ENCODE assay signal across 9 mouse cellular contexts in the genomic region with DNA sequence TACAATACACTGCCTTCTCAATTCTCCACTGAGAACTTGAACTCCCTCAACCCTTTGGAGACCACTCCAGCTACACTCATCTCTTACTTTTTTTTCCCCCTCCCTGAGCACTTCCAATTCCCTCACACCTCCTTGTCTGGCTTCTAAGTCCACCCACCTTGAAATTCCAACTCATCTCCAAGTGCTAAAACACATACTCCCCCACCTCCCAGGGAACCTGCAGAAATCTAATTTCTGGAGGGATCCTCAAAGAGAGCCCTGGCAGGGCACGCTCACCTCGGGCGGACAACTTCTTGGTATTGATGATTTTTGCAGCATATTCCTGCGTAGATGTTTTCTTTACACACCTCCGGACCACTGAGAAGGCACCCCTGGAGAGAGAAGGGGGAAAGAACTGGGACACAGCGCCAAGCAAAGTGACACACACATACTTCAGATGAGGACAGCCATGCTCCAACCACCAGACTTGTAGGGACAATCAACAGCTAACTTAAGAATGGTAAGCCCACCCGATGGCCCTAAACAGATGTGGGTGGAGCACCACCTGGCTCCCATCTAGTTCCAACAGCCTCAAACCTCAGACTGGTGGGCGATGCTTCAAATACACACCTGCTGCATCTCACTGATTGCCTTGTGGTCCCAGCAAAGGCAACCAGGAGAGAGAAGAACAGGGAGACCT. TPM values are rescaled to one million over a fixed set of nuclear protein-coding genes. Genes with fewer than 3 reads are reported as not detected.
DNase-seq lines count a peak whose midpoint lies in the region; ATAC-seq and TF ChIP-seq lines count a peak whose summit lies in the region.
"Had no signal": no experiment of that assay in that cellular context is flagged by ENCODE, and none has a peak within 500 bp of the region (broad histone marks: within the 10 kb centered on the region; RNA-seq: fewer than 3 reads in every experiment).

No protein-coding gene starts in this region.

- H3K27ac ChIP-seq in kidney, postnatal 0 days = no peak overlapping the region
- peak overlapping the region; percentile 95 for H3K27ac ChIP-seq in hindbrain, embryonic 10.5 days
- H3K27ac ChIP-seq in midbrain, embryonic 12.5 days (replicated peaks) = peak overlapping the region; percentile 85

- H3K27me3 ChIP-seq in kidney, postnatal 0 days (ENCODE audit: insufficient read depth, low read length) = no peaks in the 10 kb centered on the region
- H3K27me3 ChIP-seq in hindbrain, embryonic 10.5 days (ENCODE audit: insufficient read depth, poor library complexity, severe bottlenecking) = peaks cover 3% of the 10 kb centered on the region; the same call in 1 of the 2 replicates
- peaks cover 10% of the 10 kb centered on the region for H3K27me3 ChIP-seq in midbrain, embryonic 12.5 days

- no peak for DNase-seq in kidney, postnatal 0 days (ENCODE audit: low spot score)
- DNase-seq in kidney, postnatal 4 days = no peak
- peak; percentile 73 for DNase-seq in brain, adult 2 months (ENCODE audit: low read depth, low spot score)
- no peak for DNase-seq in hindbrain, embryonic 10.5 days (ENCODE audit: low spot score)
- no peak for DNase-seq in left cerebral cortex, adult 11 months (ENCODE audit: low spot score)
- DNase-seq: kidney, adult 9 months had no signal

- H3K9ac ChIP-seq in kidney, postnatal 0 days (ENCODE audit: low read depth, low read length) = peak overlapping the region; percentile 88
- H3K9ac ChIP-seq in midbrain, embryonic 12.5 days (replicated peaks) = peak overlapping the region; percentile 89

- TF ChIP-seq CTCF in kidney, postnatal 0 days (IDR thresholded peaks at IDR 0.05; ENCODE audit: low read depth) = no peak

- H3K36me3 ChIP-seq in kidney, postnatal 0 days (ENCODE audit: insufficient read depth, low read length) = peaks cover 23% of the 10 kb centered on the region; the same call in 1 of the 2 replicates
- H3K36me3 ChIP-seq in hindbrain, embryonic 10.5 days = peaks cover 52% of the 10 kb centered on the region
- H3K36me3 ChIP-seq in midbrain, embryonic 12.5 days = peaks cover 42% of the 10 kb centered on the region

- peaks cover 17% of the 10 kb centered on the region; the same call in 1 of the 2 replicates for H3K4me1 ChIP-seq in kidney, postnatal 0 days (replicated peaks; ENCODE audit: insufficient read depth, low read length)
- peaks cover 68% of the 10 kb centered on the region for H3K4me1 ChIP-seq in hindbrain, embryonic 10.5 days (replicated peaks)
- H3K4me1 ChIP-seq in midbrain, embryonic 12.5 days = peaks cover 41% of the 10 kb centered on the region

- H3K4me2 ChIP-seq in kidney, postnatal 0 days (ENCODE audit: low read length) = peak overlapping the region; percentile 98
- H3K4me2 ChIP-seq in midbrain, embryonic 12.5 days (replicated peaks) = peak overlapping the region; percentile 74

- no peak for ATAC-seq in kidney, postnatal 0 days (replicated peaks; ENCODE audit: low FRiP score, low read depth)
- no peak for ATAC-seq in midbrain, embryonic 12.5 days (ENCODE audit: low FRiP score, low read depth)
- ATAC-seq in erythroid progenitor cell, adult 5-6 weeks (replicated peaks; ENCODE audit: low FRiP score, poor library complexity, severe bottlenecking) = no peak
- no peak for ATAC-seq in cerebellum, adult (ENCODE audit: insufficient number of reproducible peaks, low FRiP score, low TSS enrichment)

- H3K4me3 ChIP-seq in kidney, postnatal 0 days (replicated peaks; ENCODE audit: low read depth, low read length) = peak overlapping the region; percentile 74; the same call in 1 of the 2 replicates
- H3K4me3 ChIP-seq in hindbrain, embryonic 10.5 days = peak overlapping the region; percentile 94
- peak overlapping the region; percentile 93 for H3K4me3 ChIP-seq in midbrain, embryonic 12.5 days

- WGBS in kidney, postnatal 0 days = 70% methylated on average over 8 of the region's 8 CpGs
- 72% methylated on average over 8 of the region's 8 CpGs for WGBS in hindbrain, embryonic 10.5 days
- WGBS in midbrain, embryonic 12.5 days = 71% methylated on average over 8 of the region's 8 CpGs

- H3K9me3 ChIP-seq in kidney, postnatal 0 days (replicated peaks; ENCODE audit: low read length) = no peaks in the 10 kb centered on the region
- no peaks in the 10 kb centered on the region for H3K9me3 ChIP-seq in hindbrain, embryonic 10.5 days
- no peaks in the 10 kb centered on the region for H3K9me3 ChIP-seq in midbrain, embryonic 12.5 days

RNA-seq across cellular contexts. Expression of a gene that starts 1.5 kb away (rescaled TPM):
- 36.5 and 45.5 TPM in 2 replicates for polyA plus RNA-seq in kidney, postnatal 0 days (2015; fragmentation: Nextera tagmentation; extraction: Ambion mirVana)
- 38.2 and 48.8 TPM in 2 replicates for polyA plus RNA-seq in hindbrain, embryonic 10.5 days (2016; fragmentation: Nextera tagmentation; extraction: Ambion mirVana)
- 56.8 and 57.1 TPM in 2 replicates for polyA plus RNA-seq in midbrain, embryonic 12.5 days (2016; fragmentation: Nextera tagmentation; extraction: Ambion mirVana)
- 6.7 and 7.2 TPM in 2 replicates for total RNA-seq in erythroid progenitor cell, adult 5-6 weeks (2015; ENCODE audit: low replicate concordance)
- 3.6 and 6.9 TPM in 2 replicates for total RNA-seq in erythroid progenitor cell, adult 5-6 weeks (2017; ENCODE audit: low replicate concordance)

RNA-seq across cellular contexts. Expression of a gene that starts 44.1 kb away (rescaled TPM):
- polyA plus RNA-seq in kidney, postnatal 0 days (2015; fragmentation: Nextera tagmentation; extraction: Ambion mirVana) = 70.2 and 74.7 TPM in 2 replicates
- polyA plus RNA-seq in hindbrain, embryonic 10.5 days (2016; fragmentation: Nextera tagmentation; extraction: Ambion mirVana) = 0.47 and 0.52 TPM in 2 replicates
- polyA plus RNA-seq in midbrain, embryonic 12.5 days (2016; fragmentation: Nextera tagmentation; extraction: Ambion mirVana) = 0.29 and 0.34 TPM in 2 replicates
- total RNA-seq in erythroid progenitor cell, adult 5-6 weeks (2015; ENCODE audit: low replicate concordance) = 2.5 TPM in 1 of 2 replicates, not detected in the other
- total RNA-seq in erythroid progenitor cell, adult 5-6 weeks (2017; ENCODE audit: low replicate concordance) = 1.6 and 2.1 TPM in 2 replicates

RNA-seq across cellular contexts. Expression of a gene that starts 58.0 kb away (rescaled TPM):
- 18.2 and 19.3 TPM in 2 replicates for polyA plus RNA-seq in kidney, postnatal 0 days (2015; fragmentation: Nextera tagmentation; extraction: Ambion mirVana)
- polyA plus RNA-seq in hindbrain, embryonic 10.5 days (2016; fragmentation: Nextera tagmentation; extraction: Ambion mirVana) = 23.3 and 28.3 TPM in 2 replicates
- 25.0 and 29.8 TPM in 2 replicates for polyA plus RNA-seq in midbrain, embryonic 12.5 days (2016; fragmentation: Nextera tagmentation; extraction: Ambion mirVana)
- total RNA-seq in erythroid progenitor cell, adult 5-6 weeks (2015; ENCODE audit: low replicate concordance) = 81.8 and 146 TPM in 2 replicates
- 27.3 and 33.1 TPM in 2 replicates for total RNA-seq in erythroid progenitor cell, adult 5-6 weeks (2017; ENCODE audit: low replicate concordance)

Comparison
In these comparisons a context has a peak if more than half of its experiments do, and no peak if none do; other contexts are left out.
1. RNA of a gene that starts 44.1 kb away (polyA plus RNA-seq): 70.2 to 74.7 TPM in kidney, postnatal 0 days; 0.47 to 0.52 TPM in hindbrain, embryonic 10.5 days and 0.29 to 0.34 TPM in midbrain, embryonic 12.5 days; every median in the first group is over 10 times any median in the second.
2. Peak in every context shown above with its lines, with median percentiles within 50 percentile points of each other: H3K4me3 ChIP-seq.